In the genomic region with DNA sequence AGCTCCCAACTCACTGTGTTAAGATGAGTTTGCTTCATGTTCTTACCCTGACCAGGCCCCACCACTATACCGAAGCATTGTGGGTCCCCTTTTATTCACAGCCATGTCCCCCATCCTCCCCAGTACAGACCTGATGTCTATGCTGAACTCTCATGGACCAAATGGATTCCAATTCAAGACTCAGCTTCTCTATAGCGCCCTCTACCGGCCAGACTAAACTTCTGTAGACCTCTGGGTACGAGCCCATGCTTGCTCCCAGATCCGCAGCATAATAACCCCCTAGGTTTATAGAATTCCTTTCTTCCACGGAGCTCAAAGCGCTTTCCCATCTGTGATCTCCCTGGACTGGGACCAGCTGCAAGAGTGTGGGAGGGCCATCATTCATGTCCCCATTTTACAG, we compare ENCODE assay signal across 10 mouse cellular contexts. TPM values are rescaled to one million over a fixed set of nuclear protein-coding genes. Genes with fewer than 3 reads are reported as not detected.
DNase-seq lines count a peak whose midpoint lies in the region; ATAC-seq and TF ChIP-seq lines count a peak whose summit lies in the region.
"Had no signal": no experiment of that assay in that cellular context is flagged by ENCODE, and none has a peak within 500 bp of the region (broad histone marks: within the 10 kb centered on the region; RNA-seq: fewer than 3 reads in every experiment).

No protein-coding gene starts in this region.

- TF ChIP-seq RAD21 in CH12.LX (IDR thresholded peaks at IDR 0.05; ENCODE audit: low read depth, low read length) = peak; percentile 40

- peaks cover 3% of the 10 kb centered on the region; the same call in 1 of the 2 replicates for H3K4me1 ChIP-seq in kidney, adult 2 months (ENCODE audit: control insufficient read depth, insufficient read depth, low read length)
- H3K4me1 ChIP-seq in CH12.LX (ENCODE audit: control insufficient read depth in 1 of 2, insufficient read depth in 2 of 2) = peaks cover 4 to 7% of the 10 kb centered on the region in 2 experiments; a peak in 2 of 4 replicates
- no peaks in the 10 kb centered on the region for H3K4me1 ChIP-seq in limb, embryonic 11.5 days (ENCODE audit: control insufficient read depth, insufficient read depth, low read length)

- TF ChIP-seq EP300 in CH12.LX (IDR thresholded peaks at IDR 0.05; ENCODE audit: low read length) = no peak

- no peak overlapping the region for H3K9ac ChIP-seq in CH12.LX (ENCODE audit: insufficient read depth, low read depth)
- H3K9ac ChIP-seq in limb, embryonic 11.5 days (ENCODE audit: low read length) = no peak overlapping the region
- H3K9ac ChIP-seq: embryonic facial prominence, embryonic 13.5 days; liver, embryonic 13.5 days had no signal

- DNase-seq in kidney, adult 2 months = no peak
- DNase-seq in kidney, postnatal 14 days = no peak
- DNase-seq in CH12.LX (ENCODE audit: extremely low read depth) = peak; percentile 74
- peak; percentile 65 for DNase-seq in adrenal gland, postnatal 10 days
- DNase-seq in limb, embryonic 11.5 days (ENCODE audit: low spot score) = peak; percentile 77
- no peak for DNase-seq in ovary, adult 18-20 months (ENCODE audit: low spot score)
- DNase-seq in left cerebral cortex, adult 11 months (ENCODE audit: low spot score) = no peak
- DNase-seq in layer of hippocampus, adult 11-12 months (ENCODE audit: low spot score) = no peak
- DNase-seq: liver, embryonic 13.5 days had no signal

- H3K27me3 ChIP-seq in kidney, adult 2 months (replicated peaks; ENCODE audit: control insufficient read depth, insufficient read depth, low read length) = no peaks in the 10 kb centered on the region
- peaks cover 81% of the 10 kb centered on the region for H3K27me3 ChIP-seq in CH12.LX (replicated peaks)
- H3K27me3 ChIP-seq in limb, embryonic 11.5 days (ENCODE audit: control insufficient read depth, insufficient read depth, low read length) = peaks cover 10% of the 10 kb centered on the region

- no peak overlapping the region for H3K4me2 ChIP-seq in CH12.LX (ENCODE audit: insufficient read depth, low read depth, poor library complexity, severe bottlenecking)
- H3K4me2 ChIP-seq in limb, embryonic 11.5 days (ENCODE audit: low read depth, severe bottlenecking) = no peak overlapping the region
- H3K4me2 ChIP-seq: embryonic facial prominence, embryonic 13.5 days; liver, embryonic 13.5 days had no signal

- H3K36me3 ChIP-seq in kidney, adult 2 months (ENCODE audit: control insufficient read depth, insufficient read depth, low read length) = no peaks in the 10 kb centered on the region
- H3K36me3 ChIP-seq in CH12.LX (replicated peaks in 1 of 2; ENCODE audit: control insufficient read depth in 1 of 2, insufficient read depth in 1 of 2, low read length in 1 of 2) = no peaks in the 10 kb centered on the region
- no peaks in the 10 kb centered on the region for H3K36me3 ChIP-seq in limb, embryonic 11.5 days (ENCODE audit: control insufficient read depth, insufficient read depth, low read length)
- H3K36me3 ChIP-seq: embryonic facial prominence, embryonic 13.5 days; liver, embryonic 13.5 days had no signal

- in situ Hi-C loops in CH12.LX (cut with MboI; ENCODE audit: low pct_ligation_motif_present, low pct_unique_long_range_greater_than_20kb, low sequenced_read_pairs) = loop anchor here (5.0 to 10.0 kb wide), 2 partner anchors 84 to 216 kb away; a partner anchor contains a TSS

- peak; percentile 58 for TF ChIP-seq CTCF in kidney, adult 2 months (conservative IDR thresholded peaks at IDR 0.05; ENCODE audit: insufficient read depth, insufficient read length, low read depth, low read length)
- TF ChIP-seq CTCF in CH12.LX (conservative IDR thresholded peaks at IDR 0.05 in 1 of 2, IDR thresholded peaks at IDR 0.05 in 1 of 2; ENCODE audit: low read depth in 2 of 2, low read length in 2 of 2) = peak; percentile 75 to 78

- dilution Hi-C loops in CH12.LX (cut with MboI; ENCODE audit: extremely low pct_ligation_motif_present, extremely low pct_unique_long_range_greater_than_20kb, low sequenced_read_pairs) = no loop called here

- 52% methylated on average over 7 of the region's 7 CpGs for WGBS in kidney, adult 2 months
- WGBS in limb, embryonic 11.5 days = 25% methylated on average over 7 of the region's 7 CpGs

- no peaks in the 10 kb centered on the region for H3K79me2 ChIP-seq in CH12.LX (replicated peaks; ENCODE audit: control insufficient read depth, extremely low read depth, insufficient read depth, poor library complexity, severe bottlenecking)

- H3K4me3 ChIP-seq in kidney, adult 2 months (ENCODE audit: insufficient read depth, low read depth, low read length) = no peak overlapping the region
- no peak overlapping the region for H3K4me3 ChIP-seq in CH12.LX (replicated peaks in 1 of 3; ENCODE audit: low read depth in 2 of 3, low read length in 2 of 3, poor library complexity in 1 of 3)
- H3K4me3 ChIP-seq in limb, embryonic 11.5 days (ENCODE audit: low read depth, low read length) = no peak overlapping the region
- H3K4me3 ChIP-seq: embryonic facial prominence, embryonic 13.5 days; liver, embryonic 13.5 days had no signal

- H3K27ac ChIP-seq in kidney, adult 2 months (ENCODE audit: insufficient read depth, low read depth, low read length) = no peak overlapping the region
- no peak overlapping the region for H3K27ac ChIP-seq in CH12.LX (ENCODE audit: insufficient read depth, low read depth)
- H3K27ac ChIP-seq in limb, embryonic 11.5 days (replicated peaks; ENCODE audit: low read depth, low read length) = no peak overlapping the region
- H3K27ac ChIP-seq: liver, embryonic 13.5 days had no signal

- no peak for ATAC-seq in limb, embryonic 11.5 days (ENCODE audit: insufficient number of reproducible peaks, low FRiP score, low TSS enrichment, low read depth)

- peaks cover 9% of the 10 kb centered on the region for H3K9me3 ChIP-seq in CH12.LX (replicated peaks; ENCODE audit: low read length)
- no peaks in the 10 kb centered on the region for H3K9me3 ChIP-seq in limb, embryonic 11.5 days (ENCODE audit: control insufficient read depth, low read length)
- H3K9me3 ChIP-seq: embryonic facial prominence, embryonic 13.5 days; liver, embryonic 13.5 days had no signal

- TF ChIP-seq POLR2A in kidney, adult 2 months (IDR thresholded peaks at IDR 0.05; ENCODE audit: low read depth, low read length) = no peak
- no peak for TF ChIP-seq POLR2A in CH12.LX (IDR thresholded peaks at IDR 0.05; ENCODE audit: low read depth, low read length)

TF ChIP-seq in CH12.LX, 34 proteins besides CTCF, POLR2A, EP300 and RAD21:
- TF ChIP-seq E2F4 (IDR thresholded peaks at IDR 0.05; ENCODE audit: insufficient replicate concordance, low read depth, low read length) (no peak), RCOR1 (conservative IDR thresholded peaks at IDR 0.05; ENCODE audit: low read depth, low read length) (no peak), ELF1 (IDR thresholded peaks at IDR 0.05; ENCODE audit: low read depth, low read length) (no peak), CHD2 (IDR thresholded peaks at IDR 0.05; ENCODE audit: low read length) (no peak), USF2 (conservative IDR thresholded peaks at IDR 0.05; ENCODE audit: low read depth, low read length) (no peak), KAT2A (IDR thresholded peaks at IDR 0.05; ENCODE audit: insufficient replicate concordance, low read length) (no peak), SMC3 (IDR thresholded peaks at IDR 0.05; ENCODE audit: low read depth, low read length) (peak; percentile 56), IRF4 (IDR thresholded peaks at IDR 0.05; ENCODE audit: low read depth, low read length) (no peak), PAX5 (IDR thresholded peaks at IDR 0.05; ENCODE audit: low read length) (no peak)

RNA-seq across cellular contexts. Expression of a gene that starts 7.2 kb away (rescaled TPM):
- 1.8 and 2.0 TPM in 2 replicates for polyA plus RNA-seq in kidney, adult 2 months (2012; rRNA removed)
- total RNA-seq in CH12.LX (2012; rRNA removed) = not detected in 2 replicates
- total RNA-seq in CH12.LX (2014; rRNA removed) = not detected in 2 replicates
- not detected in 2 replicates for polyA plus RNA-seq in CH12.LX (2012; ENCODE audit: insufficient read length, low read depth)
- 10 to 100 TPM; 15.4 to 25.8 TPM for total RNA-seq in adrenal gland, postnatal 10 days (2021)
- polyA plus RNA-seq in limb, embryonic 11.5 days (2014; fragmentation: Nextera tagmentation; extraction: Ambion mirVana) = 0.34 and 0.57 TPM in 2 replicates

RNA-seq across cellular contexts. Expression of a gene that starts 37.7 kb away (rescaled TPM):
- polyA plus RNA-seq in kidney, adult 2 months (2012; rRNA removed) = 99.3 and 105 TPM in 2 replicates
- total RNA-seq in CH12.LX (2012; rRNA removed) (not detected in 2 replicates), CH12.LX (2014; rRNA removed) (not detected in 2 replicates)
- polyA plus RNA-seq in CH12.LX (2012; ENCODE audit: insufficient read length, low read depth) = not detected in 2 replicates
- not detected for total RNA-seq in adrenal gland, postnatal 10 days (2021)
- polyA plus RNA-seq in limb, embryonic 11.5 days (2014; fragmentation: Nextera tagmentation; extraction: Ambion mirVana) = 0.21 and 0.33 TPM in 2 replicates
- polyA plus RNA-seq: liver, embryonic 13.5 days had no signal

RNA-seq across cellular contexts. Expression of a gene that starts 55.0 kb away (rescaled TPM):
- polyA plus RNA-seq in kidney, adult 2 months (2012; rRNA removed) = 286 and 318 TPM in 2 replicates
- 0.51 and 1.1 TPM in 2 replicates for total RNA-seq in CH12.LX (2012; rRNA removed)
- total RNA-seq in CH12.LX (2014; rRNA removed) = 0.08 TPM in 2 replicates
- polyA plus RNA-seq in CH12.LX (2012; ENCODE audit: insufficient read length, low read depth) = 0.24 and 0.42 TPM in 2 replicates
- total RNA-seq in adrenal gland, postnatal 10 days (2021) = not detected
- not detected in 2 replicates for polyA plus RNA-seq in limb, embryonic 11.5 days (2014; fragmentation: Nextera tagmentation; extraction: Ambion mirVana)
- polyA plus RNA-seq: embryonic facial prominence, embryonic 13.5 days; liver, embryonic 13.5 days had no signal

RNA-seq across cellular contexts. Expression of a gene that starts 59.7 kb away (rescaled TPM):
- polyA plus RNA-seq in kidney, adult 2 months (2012; rRNA removed) = 2.9 and 9.5 TPM in 2 replicates
- 0.04 TPM in 1 of 2 replicates, not detected in the other for total RNA-seq in CH12.LX (2012; rRNA removed)
- not detected in 2 replicates for total RNA-seq in CH12.LX (2014; rRNA removed)
- polyA plus RNA-seq in CH12.LX (2012; ENCODE audit: insufficient read length, low read depth) = not detected in 2 replicates
- 10 to 100 TPM in 1 of 2 experiments, 1 to 10 TPM in 1; 9.0 to 31.7 TPM for total RNA-seq in adrenal gland, postnatal 10 days (2021)
- 0.34 and 0.41 TPM in 2 replicates for polyA plus RNA-seq in limb, embryonic 11.5 days (2014; fragmentation: Nextera tagmentation; extraction: Ambion mirVana)
- polyA plus RNA-seq: embryonic facial prominence, embryonic 13.5 days had no signal

RNA-seq across cellular contexts. Expression of a gene that starts 59.8 kb away (rescaled TPM):
- 8.1 and 9.6 TPM in 2 replicates for polyA plus RNA-seq in kidney, adult 2 months (2012; rRNA removed)
- total RNA-seq in CH12.LX (2012; rRNA removed) (0.67 and 0.81 TPM in 2 replicates), CH12.LX (2014; rRNA removed) (0.55 and 0.58 TPM in 2 replicates)
- polyA plus RNA-seq in CH12.LX (2012; ENCODE audit: insufficient read length, low read depth) = 0.67 and 0.70 TPM in 2 replicates
- 10 to 100 TPM; 13.4 to 18.1 TPM for total RNA-seq in adrenal gland, postnatal 10 days (2021)
- polyA plus RNA-seq in limb, embryonic 11.5 days (2014; fragmentation: Nextera tagmentation; extraction: Ambion mirVana) = 2.2 and 2.4 TPM in 2 replicates

Comparison
In these comparisons a context has a peak if more than half of its experiments do, and no peak if none do; other contexts are left out.
1. DNase-seq: peak in CH12.LX (single experiment), adrenal gland, postnatal 10 days (single experiment) and limb, embryonic 11.5 days (single experiment); none in kidney, adult 2 months (single experiment), kidney, postnatal 14 days (single experiment), ovary, adult 18-20 months (single experiment), left cerebral cortex, adult 11 months (single experiment) and layer of hippocampus, adult 11-12 months (single experiment).
2. RNA of a gene that starts 37.7 kb away (polyA plus RNA-seq): 99.3 to 105 TPM in kidney, adult 2 months; 0.21 to 0.33 TPM in limb, embryonic 11.5 days and not detected in CH12.LX; every median in the first group is over 10 times any median in the second.
3. RNA of a gene that starts 55.0 kb away (polyA plus RNA-seq): 286 to 318 TPM in kidney, adult 2 months; 0.24 to 0.42 TPM in CH12.LX and not detected in limb, embryonic 11.5 days; every median in the first group is over 100 times any median in the second.